Mouse (Mus musculus) spleen, adult 10 weeks (tissue): Measurements from ENCODE around the gene Dynlt1c. TPM values are rescaled to one million over a fixed set of nuclear protein-coding genes. Genes with fewer than 3 reads are reported as not detected.

Source experiments
- polyA plus RNA-seq: library from polyadenylated mRNA; stranded (reverse); fragments of 350-450 nt; fragmentation: Illumina TruSeq; extraction: RNeasy Lipid Tissue Mini Kit (QIAGEN cat#74804); gene quantifications from one replicate; pipeline ENCODE4 v1.2.3, GENCODE M21; 2015; ENCODE audit warnings: low replicate concordance; ENCODE audit not compliant: insufficient read depth

Dynlt1c gene
- 61.6 TPM for polyA plus RNA-seq

GRCm38 (mm10) chr17:6601204-6601911, at the start of gene Dynlt1c:
Dynlt1c (plus strand) TSS chr17:6601671.

GRCm38 (mm10) chr17:6655567-6656281, 54.3 kb downstream of the Dynlt1c start, which contains the start of gene Dynlt1f:
Dynlt1f (minus strand) TSS chr17:6655900.

GRCm38 (mm10) chr17:6658801-6659200, 57.3 kb downstream of the Dynlt1c start, which contains the start of gene Sytl3:
Sytl3 (plus strand) TSS chr17:6659093.

Other genes starting within 250 kb of the Dynlt1c start
- 111 TPM for gene Dynlt1b, start 171.6 kb upstream of the Dynlt1c start, polyA plus RNA-seq
- 94.5 TPM for gene Dynlt1f, start 54.2 kb downstream of the Dynlt1c start, polyA plus RNA-seq
- 7.1 TPM for gene Sytl3, start 57.4 kb downstream of the Dynlt1c start, polyA plus RNA-seq
- gene Ezr, start 181.1 kb downstream of the Dynlt1c start, polyA plus RNA-seq: 161 TPM